Mouse (Mus musculus) MEL (cell line): Measurements from ENCODE around the gene Cisd1. TPM values are rescaled to one million over a fixed set of nuclear protein-coding genes. Genes with fewer than 3 reads are reported as not detected.

ENCODE experiments used
- DNase-seq: peaks from one replicate; pipeline ENCODE4 v3.0.0; 2011; ENCODE audit warnings: low read depth, low spot score
- H3K27ac ChIP-seq: 2 replicates; pipeline ENCODE4 v1.5.1; 2012; ENCODE audit warnings: low read depth, mild to moderate bottlenecking, control low read depth, low read length, moderate library complexity; ENCODE audit not compliant: control insufficient read depth
- H3K27me3 ChIP-seq, 2 experiments: fragments of 150-350 bp in 1 of 2; sonication (generic) in 1 of 2; 2 replicates each; pipeline ENCODE4 v1.6.1; 2012; ENCODE audit warnings: low read length in 2 of 2, mild to moderate bottlenecking in 2 of 2, improper control_type of control experiment in 1 of 2, moderate library complexity in 1 of 2; ENCODE audit not compliant: insufficient read depth in 2 of 2, control insufficient read depth in 1 of 2
- H3K36me3 ChIP-seq, 2 experiments: 2 replicates each; pipeline ENCODE4 v1.6.1; 2012 to 2014; ENCODE audit warnings: low read length in 2 of 2, improper control_type of control experiment in 1 of 2, inconsistent platforms in 1 of 2, mild to moderate bottlenecking in 1 of 2; ENCODE audit not compliant: insufficient read depth in 2 of 2, control insufficient read depth in 1 of 2
- H3K4me1 ChIP-seq, 2 experiments: fragments of 150-350 bp in 1 of 2; sonication (generic) in 1 of 2; 2 replicates each; pipeline ENCODE4 v1.6.1; 2012; ENCODE audit warnings: low read length in 2 of 2, improper control_type of control experiment in 1 of 2, mild to moderate bottlenecking in 1 of 2; ENCODE audit not compliant: insufficient read depth in 2 of 2, control insufficient read depth in 1 of 2
- H3K4me3 ChIP-seq, 2 experiments: fragments of 150-350 bp in 1 of 2; sonication (generic) in 1 of 2; 2 replicates each; pipeline ENCODE4 v1.5.1; 2012; ENCODE audit warnings: low read depth in 2 of 2, low read length in 2 of 2, mild to moderate bottlenecking in 2 of 2, moderate library complexity in 2 of 2, control low read depth in 1 of 2, improper control_type of control experiment in 1 of 2; ENCODE audit not compliant: control insufficient read depth in 1 of 2, insufficient read depth in 1 of 2
- H3K79me2 ChIP-seq: 2 replicates; pipeline ENCODE4 v1.6.1; 2012; ENCODE audit warnings: mild to moderate bottlenecking, low read length, moderate library complexity; ENCODE audit not compliant: control insufficient read depth, poor library complexity, insufficient read depth
- H3K9ac ChIP-seq: 2 replicates; pipeline ENCODE4 v1.6.1; 2012; ENCODE audit warnings: low read depth, mild to moderate bottlenecking, control low read depth, low read length, moderate library complexity; ENCODE audit not compliant: control insufficient read depth, poor library complexity, severe bottlenecking
- H3K9me3 ChIP-seq: fragments of 150-350 bp; sonication (generic); replicated peaks from 2 replicates; pipeline ENCODE4 v1.6.1; 2012; ENCODE audit warnings: mild to moderate bottlenecking, low read length, improper control_type of control experiment, moderate library complexity; ENCODE audit not compliant: insufficient read depth
- CHD2 ChIP-seq: IDR thresholded peaks from 2 replicates; pipeline ENCODE4 v1.6.1; 2011; ENCODE audit warnings: low read length, improper control_type of control experiment
- CTCF ChIP-seq, 3 experiments: IDR thresholded peaks in 2 of 3; conservative IDR thresholded peaks in 1 of 3; 2 replicates each; pipeline ENCODE4 v1.5.1; 2011 to 2012; ENCODE audit warnings: low read length in 3 of 3, low read depth in 2 of 3, mild to moderate bottlenecking in 2 of 3, improper control_type of control experiment in 1 of 3, inconsistent platforms in 1 of 3, mixed read lengths in 1 of 3, moderate library complexity in 1 of 3; ENCODE audit not compliant: control insufficient read depth in 1 of 3, insufficient read depth in 1 of 3, poor library complexity in 1 of 3, severe bottlenecking in 1 of 3
- KAT2A ChIP-seq: conservative IDR thresholded peaks from 2 replicates; pipeline ENCODE4 v1.6.1; 2012; ENCODE audit warnings: low read depth, low read length, improper control_type of control experiment, inconsistent platforms
- MAX ChIP-seq: IDR thresholded peaks from 2 replicates; pipeline ENCODE4 v1.6.1; 2011; ENCODE audit warnings: low read length, improper control_type of control experiment
- MAZ ChIP-seq: IDR thresholded peaks from 2 replicates; pipeline ENCODE4 v1.6.1; 2012; ENCODE audit warnings: low read depth, mild to moderate bottlenecking, inconsistent platforms, low read length, improper control_type of control experiment
- MXI1 ChIP-seq: IDR thresholded peaks from 2 replicates; pipeline ENCODE4 v1.6.1; 2011; ENCODE audit warnings: mild to moderate bottlenecking, low read depth, low read length, improper control_type of control experiment
- MYC ChIP-seq: IDR thresholded peaks from 2 replicates; pipeline ENCODE4 v1.6.1; 2011; ENCODE audit warnings: low read depth, mild to moderate bottlenecking, low read length, improper control_type of control experiment, moderate library complexity
- NRF1 ChIP-seq: IDR thresholded peaks from 2 replicates; pipeline ENCODE4 v1.6.1; 2014; ENCODE audit warnings: low read depth, mild to moderate bottlenecking, inconsistent platforms, low read length, improper control_type of control experiment, moderate library complexity; ENCODE audit not compliant: poor library complexity, insufficient read depth, severe bottlenecking
- RAD21 ChIP-seq: IDR thresholded peaks from 2 replicates; pipeline ENCODE4 v1.6.1; 2011; ENCODE audit warnings: mild to moderate bottlenecking, low read depth, low read length, improper control_type of control experiment
- RCOR1 ChIP-seq: IDR thresholded peaks from 2 replicates; pipeline ENCODE4 v1.6.1; 2012; ENCODE audit warnings: low read depth, mild to moderate bottlenecking, inconsistent platforms, low read length, improper control_type of control experiment
- SIN3A ChIP-seq: IDR thresholded peaks from 2 replicates; pipeline ENCODE4 v1.6.1; 2012; ENCODE audit warnings: low read length, improper control_type of control experiment, inconsistent platforms
- SMC3 ChIP-seq: IDR thresholded peaks from 2 replicates; pipeline ENCODE4 v1.6.1; 2011; ENCODE audit warnings: low read depth, low read length, improper control_type of control experiment
- TAL1 ChIP-seq: IDR thresholded peaks from 2 replicates; pipeline ENCODE4 v1.6.1; 2012; ENCODE audit warnings: mild to moderate bottlenecking, inconsistent platforms, low read length, moderate library complexity, mixed read lengths
- USF2 ChIP-seq, 2 experiments: IDR thresholded peaks; 2 replicates each; pipeline ENCODE4 v1.6.1; 2011 to 2012; ENCODE audit warnings: improper control_type of control experiment in 2 of 2, low read length in 2 of 2, borderline replicate concordance in 1 of 2, inconsistent platforms in 1 of 2, low read depth in 1 of 2, mild to moderate bottlenecking in 1 of 2; ENCODE audit not compliant: insufficient read depth in 1 of 2
- ZC3H11A ChIP-seq: IDR thresholded peaks from 2 replicates; pipeline ENCODE4 v1.6.1; 2012; ENCODE audit warnings: low read depth, mild to moderate bottlenecking, inconsistent platforms, low read length, improper control_type of control experiment
- polyA plus RNA-seq, 2 experiments: library from polyadenylated mRNA; stranded (reverse) in 1 of 2; unstranded in 1 of 2; fragments of >175 nt in 1 of 2; fragments of >200 nt in 1 of 2; gene quantifications; 2 replicates each; pipeline versions ENCODE4 v1.2.1 to v1.2.4; 2012; ENCODE audit warnings: low replicate concordance in 2 of 2, low read depth in 1 of 2; ENCODE audit not compliant: insufficient read length in 2 of 2, insufficient read depth in 1 of 2, missing spikeins in 1 of 2
- total RNA-seq: library from RNA; depleted of rRNA; stranded (reverse); fragments of 300-350 nt; gene quantifications from 2 replicates; pipeline ENCODE4 v1.2.3, GENCODE M21; 2012

Cisd1 gene
- total and polyA plus RNA-seq, 3 experiments, result 108 to 109 TPM; not detected in 1

DNA sequence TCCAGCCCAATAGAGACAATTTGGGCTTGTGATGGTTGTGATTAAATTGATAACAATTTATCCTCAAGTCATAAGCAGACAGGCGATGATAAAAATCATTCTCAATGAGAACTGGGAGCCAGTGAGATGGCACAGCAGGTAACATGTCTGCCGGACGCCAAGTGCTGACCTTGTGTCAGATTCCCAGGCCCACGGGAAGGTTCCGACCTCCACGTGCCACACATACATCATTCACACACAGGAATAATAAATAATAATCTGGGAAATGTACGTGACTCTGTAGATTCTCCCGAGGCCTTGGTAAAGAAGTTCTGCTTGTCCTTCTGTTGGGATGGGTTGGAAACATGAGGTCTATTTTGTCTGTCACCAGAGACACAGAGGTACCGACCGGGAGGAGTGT, 17.4 kb downstream of the Cisd1 start:
- Histone ChIP-seq H3K79me2 (no peaks in the 10 kb centered on the region), H3K9me3 (no peaks in the 10 kb centered on the region), H3K27me3 (no peaks in the 10 kb centered on the region), H3K9ac (no peak overlapping the region), H3K4me1 (no peaks in the 10 kb centered on the region), H3K4me3 (no peak overlapping the region), H3K27ac (no peak overlapping the region), H3K36me3 (peaks cover 0 to 2% of the 10 kb centered on the region in 2 experiments; a peak in 2 of 4 replicates)
- TF ChIP-seq TAL1 (no peak), MAZ (no peak), MXI1 (no peak), MYC (no peak), USF2 (IDR thresholded peaks at IDR 0.05; ENCODE audit: borderline replicate concordance in 1 of 2, insufficient read depth in 1 of 2, low read depth in 1 of 2, low read length in 2 of 2) (no peak), CTCF (IDR thresholded peaks at IDR 0.05 in 2 of 3, conservative IDR thresholded peaks at IDR 0.05 in 1 of 3; ENCODE audit: control insufficient read depth in 1 of 3, insufficient read depth in 1 of 3, low read depth in 2 of 3, low read length in 3 of 3, poor library complexity in 1 of 3, severe bottlenecking in 1 of 3) (no peak), ZC3H11A (no peak), MAX (no peak), RCOR1 (no peak)
- no peak for DNase-seq

GRCm38 (mm10) chr10:71326789-71327188, 18.0 kb downstream of the Cisd1 start:
- Histone ChIP-seq H3K27me3 (no peaks in the 10 kb centered on the region), H3K27ac (no peak overlapping the region), H3K4me3 (no peak overlapping the region), H3K9ac (no peak overlapping the region), H3K79me2 (no peaks in the 10 kb centered on the region), H3K4me1 (no peaks in the 10 kb centered on the region), H3K36me3 (peaks cover 0 to 2% of the 10 kb centered on the region in 2 experiments; a peak in 2 of 4 replicates), H3K9me3 (no peaks in the 10 kb centered on the region)
- peak; percentile 74 for DNase-seq
- TF ChIP-seq CTCF (IDR thresholded peaks at IDR 0.05 in 2 of 3, conservative IDR thresholded peaks at IDR 0.05 in 1 of 3; ENCODE audit: control insufficient read depth in 1 of 3, insufficient read depth in 1 of 3, low read depth in 2 of 3, low read length in 3 of 3, poor library complexity in 1 of 3, severe bottlenecking in 1 of 3) (peak; percentile 79 to 93 (median 89)), ZC3H11A (peak; percentile 78), KAT2A (no peak), RAD21 (peak; percentile 87), SMC3 (peak; percentile 86), SIN3A (0 out of 2 replicates have a peak, but pooled peaks have one; percentile 24), NRF1 (no peak), CHD2 (no peak)
